Mouse (Mus musculus) liver, adult 2 months (tissue): ENCODE measurements at regions not wholly inside any gene's neighbourhood (a gene's known extent, or its start where the extent isn't known, plus 50 kb on each side); places are given as distances from the start of the nearest gene placed in this dataset.

ENCODE experiments used
- CTCF ChIP-seq: fragments of 200-500 bp; IDR thresholded peaks from 2 replicates; pipeline ENCODE4 v1.5.1; 2011; ENCODE audit warnings: low read depth, low read length, control low read depth
- POLR2A ChIP-seq: fragments of 200-500 bp; IDR thresholded peaks from 2 replicates; pipeline ENCODE4 v1.6.1; 2011; ENCODE audit warnings: low read length, control low read depth; ENCODE audit not compliant: insufficient read depth; ENCODE audit errors: extremely low read depth

- no peak for TF ChIP-seq POLR2A
- TF ChIP-seq CTCF = no peak
Observed at GRCm38 (mm10) chr3:138645320-138645719, 96.7 kb upstream of the Tspan5 start.
